Mouse (Mus musculus): ENCODE measurements around the gene Rfng. TPM values are rescaled to one million over a fixed set of nuclear protein-coding genes. Genes with fewer than 3 reads are reported as not detected.

The Rfng gene
- total RNA-seq, 2 experiments from 2014 or later, result 15.9 to 20.6 TPM

Other genes with a start within 250 kb of the Rfng start
- gene Mcrip1, start 234.5 kb downstream of the Rfng start, total RNA-seq (2021), result 10 to 100 TPM; 60.0 to 62.2 TPM
- gene Ppp1r27, start 233.1 kb downstream of the Rfng start, total RNA-seq (2021), result 10 to 100 TPM in 1 of 2 experiments, 1 to 10 TPM in 1; 7.1 to 21.8 TPM
- gene P4hb, start 211.0 kb downstream of the Rfng start, total RNA-seq (2021), result 100 to 1,000 TPM; 424 to 571 TPM
- gene Arhgdia, start 202.6 kb downstream of the Rfng start, total RNA-seq (2021), result 100 to 1,000 TPM; 281 to 286 TPM
- gene Alyref, start 185.8 kb downstream of the Rfng start, total RNA-seq (2021), result 100 to 1,000 TPM; 112 to 114 TPM
- 10 to 100 TPM; 73.1 to 86.4 TPM for gene Anapc11, start 185.8 kb downstream of the Rfng start, total RNA-seq (2021)
- 1 to 10 TPM; 1.0 to 1.3 TPM for gene Npb, start 175.7 kb downstream of the Rfng start, total RNA-seq (2021)
- 100 to 1,000 TPM; 144 to 150 TPM for gene Pcyt2, start 166.3 kb downstream of the Rfng start, total RNA-seq (2021)
- 10 to 100 TPM; 33.2 to 40.3 TPM for gene Sirt7, start 159.0 kb downstream of the Rfng start, total RNA-seq (2021)
- 10 to 100 TPM; 41.1 to 46.5 TPM for gene Mafg, start 150.6 kb downstream of the Rfng start, total RNA-seq (2021)
- 1 to 10 TPM; 5.1 to 5.2 TPM for gene Pycr1, start 140.4 kb downstream of the Rfng start, total RNA-seq (2021)
- gene Myadml2, start 136.0 kb downstream of the Rfng start, total RNA-seq (2021), result 1 to 10 TPM; 3.2 to 7.6 TPM
- gene Notum, start 123.0 kb downstream of the Rfng start, total RNA-seq (2021), result 10 to 100 TPM; 12.4 to 13.3 TPM
- 10 to 100 TPM; 67.9 to 81.5 TPM for gene Aspscr1, start 111.2 kb downstream of the Rfng start, total RNA-seq (2021)
- gene Cenpx, start 70.5 kb downstream of the Rfng start, total RNA-seq (2021), result 10 to 100 TPM; 47.6 to 51.3 TPM
- 10 to 100 TPM; 20.0 to 27.4 TPM for gene Lrrc45, start 70.3 kb downstream of the Rfng start, total RNA-seq (2021)
- 1 to 10 TPM; 3.8 to 9.5 TPM for gene Rac3, start 62.7 kb downstream of the Rfng start, total RNA-seq (2021)
- 10 to 100 TPM; 33.0 to 37.3 TPM for gene Dcxr, start 56.9 kb downstream of the Rfng start, total RNA-seq (2021)
- 10 to 100 TPM in 1 of 2 experiments, 1 to 10 TPM in 1; 9.2 to 17.6 TPM for gene Cbr2, start 52.1 kb downstream of the Rfng start, total RNA-seq (2021)
- 10 to 100 TPM; 23.9 to 46.6 TPM for gene Hmga1b, start 21.4 kb downstream of the Rfng start, total RNA-seq (2021)
- gene Gps1, start 65 bp upstream of the Rfng start, total RNA-seq (2021), result 10 to 100 TPM; 84.2 to 89.3 TPM
- 10 to 100 TPM; 61.2 to 64.3 TPM for gene Dus1l, start 12.2 kb upstream of the Rfng start, total RNA-seq (2021)
- 100 to 1,000 TPM in 1 of 2 experiments, 10 to 100 TPM in 1; 93.1 to 104 TPM for gene Fasn, start 40.3 kb upstream of the Rfng start, total RNA-seq (2021)
- 10 to 100 TPM in 1 of 2 experiments, 1 to 10 TPM in 1; 8.4 to 10.8 TPM for gene Ccdc57, start 148.7 kb upstream of the Rfng start, total RNA-seq (2021)
- 10 to 100 TPM; 10.4 to 11.6 TPM for gene Slc16a3, start 164.3 kb upstream of the Rfng start, total RNA-seq (2021)
- gene Csnk1d, start 207.1 kb upstream of the Rfng start, total RNA-seq (2021), result 100 to 1,000 TPM; 129 to 131 TPM

Data from adrenal gland, postnatal 10 days (tissue).